Mouse (Mus musculus): ENCODE measurements at regions not wholly inside any gene's neighbourhood (a gene's known extent, or its start where the extent isn't known, plus 50 kb on each side); places are given as distances from the start of the nearest gene placed in this dataset.

- TF ChIP-seq GATA1 (IDR thresholded peaks at IDR 0.05; ENCODE audit: low read depth, low read length) = no peak
Measured at GRCm38 (mm10) chr19:26973773-26974548, 88.3 kb downstream of the Gm815 start (continued).

DNA sequence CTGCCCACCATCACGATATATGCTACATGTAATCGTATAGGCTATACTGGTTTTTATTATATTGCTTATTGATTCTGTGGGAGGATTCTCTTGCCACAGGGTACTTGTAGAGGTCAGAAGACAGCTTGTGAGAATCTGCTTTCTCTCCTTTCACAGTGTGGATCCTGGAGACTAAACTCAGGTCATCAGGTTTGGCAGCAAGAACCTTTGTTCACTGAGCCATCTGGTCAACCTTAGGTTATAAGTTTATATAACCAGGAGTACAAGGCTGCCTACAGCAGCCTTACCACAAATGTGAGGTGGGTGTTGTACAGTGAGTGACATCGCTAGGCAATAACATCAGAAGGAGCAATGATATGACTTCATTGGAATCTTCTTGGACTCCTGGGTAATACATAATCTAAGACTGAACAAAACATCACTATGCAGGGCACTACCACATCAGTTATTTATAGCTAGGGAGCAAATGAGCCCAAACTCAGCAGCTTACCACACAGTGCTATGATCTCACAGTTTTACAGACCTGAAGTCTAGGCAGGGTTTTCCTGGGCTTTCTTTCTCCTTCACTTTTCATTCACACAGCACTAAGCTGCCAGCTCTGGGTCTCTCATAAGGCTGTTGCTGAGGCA is 89.0 kb downstream of the Gm815 start:
- Histone ChIP-seq H3K27me3 (ENCODE audit: control insufficient read depth in 1 of 2, insufficient read depth in 2 of 2, low read length in 2 of 2) (no peaks in the 10 kb centered on the region), H3K9ac (ENCODE audit: control insufficient read depth, low read depth, low read length, poor library complexity, severe bottlenecking) (no peak overlapping the region), H3K27ac (ENCODE audit: control insufficient read depth, low read depth, low read length) (no peak overlapping the region), H3K4me3 (ENCODE audit: control insufficient read depth in 1 of 2, insufficient read depth in 1 of 2, low read depth in 2 of 2, low read length in 2 of 2) (no peak overlapping the region), H3K36me3 (ENCODE audit: control insufficient read depth in 1 of 2, insufficient read depth in 2 of 2, low read length in 2 of 2) (no peaks in the 10 kb centered on the region), H3K79me2 (ENCODE audit: control insufficient read depth, insufficient read depth, low read length, poor library complexity) (no peaks in the 10 kb centered on the region), H3K4me1 (ENCODE audit: control insufficient read depth in 1 of 2, insufficient read depth in 2 of 2, low read length in 2 of 2) (no peaks in the 10 kb centered on the region), H3K9me3 (replicated peaks; ENCODE audit: insufficient read depth, low read length) (no peaks in the 10 kb centered on the region)
- DNase-seq (ENCODE audit: low read depth, low spot score) = no peak
- no peak for TF ChIP-seq MAFK (IDR thresholded peaks at IDR 0.05; ENCODE audit: borderline replicate concordance, low read depth, low read length)
- TF ChIP-seq E2F4 (IDR thresholded peaks at IDR 0.05; ENCODE audit: borderline replicate concordance, low read depth, low read length) = no peak
- TF ChIP-seq ZMIZ1 (IDR thresholded peaks at IDR 0.05; ENCODE audit: low read depth, low read length) = no peak
- TF ChIP-seq ZKSCAN1 (IDR thresholded peaks at IDR 0.05; ENCODE audit: low read depth, low read length) = no peak
- no peak for TF ChIP-seq TAL1 (IDR thresholded peaks at IDR 0.05; ENCODE audit: low read length)
- no peak for TF ChIP-seq GATA1 (IDR thresholded peaks at IDR 0.05; ENCODE audit: low read depth, low read length)
- no peak for TF ChIP-seq ZC3H11A (IDR thresholded peaks at IDR 0.05; ENCODE audit: low read depth, low read length)
- no peak for TF ChIP-seq ETS1 (IDR thresholded peaks at IDR 0.05; ENCODE audit: low read depth, low read length)
- TF ChIP-seq MEF2A (IDR thresholded peaks at IDR 0.05; ENCODE audit: extremely low read depth, insufficient replicate concordance, low read depth, low read length, poor library complexity, severe bottlenecking) = no peak
- TF ChIP-seq TBP (IDR thresholded peaks at IDR 0.05; ENCODE audit: low read depth, low read length) = no peak
- TF ChIP-seq EP300 (IDR thresholded peaks at IDR 0.05; ENCODE audit: low read depth in 1 of 2, low read length in 2 of 2) = no peak
- TF ChIP-seq JUND (IDR thresholded peaks at IDR 0.05; ENCODE audit: low read depth, low read length) = no peak
- TF ChIP-seq ELF1 (IDR thresholded peaks at IDR 0.05; ENCODE audit: low read depth, low read length) = no peak
- TF ChIP-seq BHLHE40 (IDR thresholded peaks at IDR 0.05; ENCODE audit: borderline replicate concordance, low read depth, low read length) = no peak

DNA sequence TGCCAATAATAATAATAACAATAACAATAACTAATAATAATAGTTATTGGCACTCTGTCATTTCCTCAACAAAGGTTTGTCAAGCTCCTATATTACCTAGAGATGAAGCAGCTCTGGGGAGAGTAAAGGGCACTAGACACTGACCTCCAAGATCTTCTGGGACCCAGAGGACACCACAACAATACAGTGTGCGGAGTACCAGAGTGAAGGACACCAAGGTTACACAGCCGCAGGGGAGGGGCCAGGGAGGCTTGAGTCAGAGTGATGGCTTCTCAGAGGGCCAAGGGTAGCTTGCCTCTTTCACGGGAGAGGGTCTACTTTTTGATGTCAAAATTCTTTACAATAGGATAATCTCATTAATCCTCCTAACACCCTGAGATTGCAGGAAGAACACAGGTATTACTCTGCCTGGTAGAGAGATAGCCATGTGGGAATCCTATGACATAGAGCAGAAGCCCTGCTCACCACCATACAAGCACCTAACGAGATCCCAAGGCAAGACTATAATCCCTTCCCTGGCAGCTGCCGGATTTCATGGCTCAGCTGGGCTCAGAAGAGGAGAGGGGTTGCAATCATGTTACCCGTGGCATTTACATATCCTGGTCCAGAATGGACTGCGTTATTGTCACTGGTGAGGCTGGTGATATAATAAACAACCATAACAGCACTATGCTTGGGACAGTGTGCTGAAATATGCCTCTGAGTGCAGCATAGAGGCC is 91.1 kb downstream of the Gm815 start:
- no peak overlapping the region for H3K9ac ChIP-seq (ENCODE audit: control insufficient read depth, low read depth, low read length, poor library complexity, severe bottlenecking)
- H3K4me3 ChIP-seq (ENCODE audit: control insufficient read depth in 1 of 2, insufficient read depth in 1 of 2, low read depth in 2 of 2, low read length in 2 of 2) = no peak overlapping the region
- no peak overlapping the region for H3K27ac ChIP-seq (ENCODE audit: control insufficient read depth, low read depth, low read length)
- no peaks in the 10 kb centered on the region for H3K27me3 ChIP-seq (ENCODE audit: control insufficient read depth in 1 of 2, insufficient read depth in 2 of 2, low read length in 2 of 2)
- no peaks in the 10 kb centered on the region for H3K79me2 ChIP-seq (ENCODE audit: control insufficient read depth, insufficient read depth, low read length, poor library complexity)
- H3K36me3 ChIP-seq (ENCODE audit: control insufficient read depth in 1 of 2, insufficient read depth in 2 of 2, low read length in 2 of 2) = no peaks in the 10 kb centered on the region
- no peak for TF ChIP-seq MAFK (IDR thresholded peaks at IDR 0.05; ENCODE audit: borderline replicate concordance, low read depth, low read length)
- no peak for TF ChIP-seq ZKSCAN1 (IDR thresholded peaks at IDR 0.05; ENCODE audit: low read depth, low read length)
- no peak for TF ChIP-seq HCFC1 (IDR thresholded peaks at IDR 0.05; ENCODE audit: low read depth, low read length)
- no peak for TF ChIP-seq SMC3 (IDR thresholded peaks at IDR 0.05; ENCODE audit: low read depth, low read length)
- TF ChIP-seq TBP (IDR thresholded peaks at IDR 0.05; ENCODE audit: low read depth, low read length) = no peak
- TF ChIP-seq USF2 (IDR thresholded peaks at IDR 0.05; ENCODE audit: borderline replicate concordance in 1 of 2, insufficient read depth in 1 of 2, low read depth in 1 of 2, low read length in 2 of 2) = no peak
- no peak for TF ChIP-seq POLR2AphosphoS2 (IDR thresholded peaks at IDR 0.05; ENCODE audit: low read length)
- no peak for TF ChIP-seq CHD2 (IDR thresholded peaks at IDR 0.05; ENCODE audit: low read length)
- no peak for TF ChIP-seq NELFE (IDR thresholded peaks at IDR 0.05; ENCODE audit: low read depth, low read length)
- no peak for TF ChIP-seq TCF12 (IDR thresholded peaks at IDR 0.05; ENCODE audit: low read depth, low read length)
- no peak for TF ChIP-seq ELF1 (IDR thresholded peaks at IDR 0.05; ENCODE audit: low read depth, low read length)
- TF ChIP-seq MYB (IDR thresholded peaks at IDR 0.05; ENCODE audit: low read depth, low read length) = no peak
- H3K9me3 ChIP-seq (replicated peaks; ENCODE audit: insufficient read depth, low read length) = no peaks in the 10 kb centered on the region
- no peak for DNase-seq (ENCODE audit: low read depth, low spot score)
- H3K4me1 ChIP-seq (ENCODE audit: control insufficient read depth in 1 of 2, insufficient read depth in 2 of 2, low read length in 2 of 2) = no peaks in the 10 kb centered on the region
